Mouse (Mus musculus) granulocyte monocyte progenitor cell, adult 5-6 weeks (primary cell): ENCODE results near the gene Smurf2. TPM values are rescaled to one million over a fixed set of nuclear protein-coding genes. Genes with fewer than 3 reads are reported as not detected.

Source experiments
- ATAC-seq: replicated peaks from 2 replicates; pipeline ENCODE4 v1.8.0; 2016; ENCODE audit warnings: mild to moderate bottlenecking, moderate TSS enrichment, inconsistent platforms; ENCODE audit not compliant: poor library complexity, severe bottlenecking
- total RNA-seq, 2 experiments: library from RNA; stranded (forward) in 1 of 2; stranded (reverse) in 1 of 2; fragments of 200-712, 200-1000 nt in 1 of 2; fragments of >200 nt in 1 of 2; fragmentation: Nextera tagmentation in 1 of 2; gene quantifications; 2 replicates each; pipeline ENCODE4 v1.2.3; 2014 to 2017

The Smurf2 gene
- total RNA-seq (2014; fragmentation: Nextera tagmentation): 18.2 and 23.2 TPM in 2 replicates
- 34.8 and 43.4 TPM in 2 replicates for total RNA-seq (2017)

DNA sequence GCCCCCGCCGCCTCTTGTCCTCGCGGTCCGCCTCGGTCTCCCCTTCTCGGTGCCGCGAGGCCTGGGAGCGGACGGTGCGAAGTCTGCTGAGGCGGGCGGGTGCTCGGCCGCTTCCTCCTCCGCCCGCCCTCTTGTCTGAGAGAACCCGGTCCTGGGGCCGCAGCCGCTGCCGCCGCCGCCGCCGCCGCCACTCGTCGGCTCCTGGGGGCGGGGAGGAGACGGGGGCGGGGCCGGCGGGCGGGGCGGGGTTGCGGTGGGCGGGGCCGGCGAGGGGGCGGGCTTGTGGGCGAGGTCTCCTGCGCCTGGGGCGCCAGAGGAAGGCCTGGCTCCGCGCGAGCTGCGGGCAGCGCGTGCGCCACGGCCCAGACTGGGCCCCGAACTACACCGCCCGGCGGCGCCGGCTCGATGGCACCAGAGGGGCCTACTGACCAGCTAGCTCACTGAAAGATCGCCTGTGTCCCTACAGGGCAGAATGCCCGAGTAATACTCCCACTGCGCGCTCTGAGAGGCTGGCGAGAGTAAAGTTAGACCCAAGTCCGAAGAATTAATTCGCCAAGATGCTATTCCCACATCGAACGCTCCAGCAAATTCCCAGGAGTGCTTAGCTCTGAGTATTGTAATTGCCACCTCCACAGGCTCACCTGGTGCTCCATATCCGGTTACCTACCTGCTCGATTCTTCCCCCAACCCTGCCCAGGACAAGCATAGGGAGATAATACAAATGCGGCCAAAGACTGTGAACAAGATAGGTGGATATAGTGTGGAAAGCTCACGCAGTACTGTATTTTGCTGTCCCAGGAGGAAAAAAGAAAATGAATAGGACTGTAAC, at the start of gene Smurf2:
Gene Smurf2 (minus strand): TSS at position 165 of the 829 bp plus-strand sequence.
- ATAC-seq: peak; percentile 91

DNA sequence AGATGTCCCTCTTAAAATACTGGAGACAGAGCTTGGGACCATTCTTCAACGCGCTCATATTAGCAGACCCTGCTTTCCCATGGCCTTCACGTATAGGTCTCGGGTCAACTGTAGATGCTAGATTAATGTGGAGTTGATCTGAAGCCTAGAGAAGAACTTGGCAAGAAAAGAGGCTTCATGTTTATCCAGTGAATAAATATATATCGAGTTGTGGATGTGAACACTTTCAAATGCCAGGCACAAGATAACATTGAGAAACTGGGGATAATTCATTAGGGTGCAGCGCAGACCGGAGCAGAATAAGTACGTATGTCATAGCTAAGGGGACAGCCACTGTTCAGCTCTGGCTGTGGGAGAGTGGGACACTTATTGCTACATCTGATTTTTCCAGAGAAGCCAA, 49.3 kb upstream of the Smurf2 start:
- no peak for ATAC-seq

DNA sequence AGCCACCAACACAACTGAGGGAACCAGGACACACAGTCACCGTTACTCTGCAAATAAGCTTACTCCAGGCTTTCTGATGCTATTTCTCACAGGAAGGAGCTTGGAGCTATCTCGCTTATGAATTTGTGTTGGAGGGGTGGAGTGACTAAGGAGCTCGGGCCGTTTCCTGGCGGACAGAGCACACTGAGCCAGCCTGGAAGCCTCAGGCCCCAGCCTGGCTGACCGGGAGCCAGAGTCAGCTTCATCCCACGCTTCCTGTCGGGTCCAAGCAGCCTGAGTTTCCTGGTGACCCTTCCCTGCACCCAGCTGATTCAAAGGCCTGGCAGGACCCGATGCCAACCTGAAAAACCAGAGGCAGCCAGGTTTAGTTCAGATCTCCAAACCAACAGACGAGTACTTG, 47.1 kb upstream of the Smurf2 start:
- no peak for ATAC-seq

DNA sequence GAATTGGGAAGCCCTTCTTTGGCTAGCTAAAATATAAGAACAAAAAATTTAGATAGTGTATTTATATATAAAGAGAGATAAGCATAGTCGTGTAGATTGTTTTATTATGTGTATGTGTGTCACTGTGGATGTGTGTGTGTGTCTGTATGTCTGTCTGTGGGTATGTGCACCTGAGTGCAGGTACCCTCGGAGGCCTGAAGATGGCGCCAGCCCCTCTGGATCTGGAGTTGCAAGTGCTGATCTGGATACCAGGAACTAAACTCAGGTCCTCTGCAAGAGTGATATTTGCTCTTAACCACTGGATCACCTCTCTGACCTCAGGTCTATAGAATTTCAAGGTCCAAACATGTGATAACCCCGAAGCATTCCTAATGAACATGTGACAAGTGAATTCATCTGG, 45.4 kb upstream of the Smurf2 start:
- ATAC-seq: no peak

DNA sequence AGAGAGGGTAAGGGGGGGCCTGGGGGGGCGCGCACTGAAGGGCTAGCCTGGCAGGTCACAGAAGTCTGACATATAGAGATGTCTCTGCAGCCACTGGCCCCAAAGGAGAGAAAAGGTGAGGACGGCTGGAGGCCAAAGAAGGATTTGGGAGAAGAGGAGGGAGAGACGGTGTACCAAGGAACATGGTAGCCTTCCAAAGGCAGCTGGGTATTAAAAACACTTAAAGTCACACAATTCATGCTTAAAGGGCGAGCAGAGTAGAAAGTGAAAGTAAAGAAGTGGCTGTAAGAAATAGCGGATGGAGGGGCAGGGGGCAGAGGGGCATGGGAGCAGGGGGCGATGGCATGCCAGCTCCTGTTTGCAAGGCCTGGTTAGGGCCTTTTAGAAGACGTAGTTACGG, 41.8 kb upstream of the Smurf2 start:
- no peak for ATAC-seq

DNA sequence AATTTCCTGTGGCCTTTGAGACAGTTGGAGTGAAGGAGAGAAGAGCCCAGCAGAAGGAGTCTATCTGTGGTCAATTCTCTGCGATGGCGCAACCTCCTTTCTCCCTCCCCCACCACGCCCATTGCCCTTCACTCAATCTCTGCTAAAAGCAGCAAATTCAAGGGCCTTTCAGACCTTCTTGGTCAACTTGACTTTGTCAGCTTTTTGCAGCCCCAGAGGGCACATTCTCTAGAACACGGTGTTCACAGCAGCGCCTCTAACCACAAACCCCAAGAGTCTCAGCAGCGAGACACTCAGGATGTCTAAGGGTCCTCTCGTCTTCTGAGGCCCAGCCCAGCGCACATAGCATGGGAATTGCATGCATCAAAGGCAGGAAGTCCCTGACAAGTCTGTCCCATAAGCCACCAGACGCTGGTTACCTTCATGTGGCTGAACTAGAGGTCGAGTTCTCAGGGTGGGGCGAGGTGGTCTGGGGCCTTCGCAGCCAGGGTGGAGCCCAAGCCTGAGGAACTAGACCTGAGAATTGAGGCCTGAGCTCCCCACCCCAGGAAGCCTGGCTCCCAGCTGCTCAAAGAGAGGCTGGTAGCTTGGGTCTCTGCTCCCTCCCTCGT, 41.1 kb upstream of the Smurf2 start:
- ATAC-seq: peak; percentile 86

DNA sequence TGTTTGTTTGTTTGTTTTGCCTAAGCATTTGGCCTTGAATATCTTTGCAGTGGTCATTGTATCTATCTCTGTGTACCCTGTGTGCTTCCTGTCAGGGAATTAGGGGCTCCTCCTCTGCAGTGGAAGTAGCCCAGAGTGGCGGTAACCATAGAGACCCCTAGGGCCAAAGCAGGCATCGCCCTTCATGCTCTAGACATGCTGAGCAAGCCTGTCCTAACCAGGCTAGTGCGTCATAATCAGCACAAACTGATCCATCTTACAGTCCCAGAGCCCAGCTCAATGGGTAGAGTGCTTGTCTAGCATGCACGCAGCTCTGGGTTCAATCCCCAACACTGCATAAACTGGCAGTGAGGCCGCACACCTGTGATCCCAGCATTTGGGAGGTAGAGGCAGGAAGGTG, 38.6 kb upstream of the Smurf2 start:
- ATAC-seq: no peak

DNA sequence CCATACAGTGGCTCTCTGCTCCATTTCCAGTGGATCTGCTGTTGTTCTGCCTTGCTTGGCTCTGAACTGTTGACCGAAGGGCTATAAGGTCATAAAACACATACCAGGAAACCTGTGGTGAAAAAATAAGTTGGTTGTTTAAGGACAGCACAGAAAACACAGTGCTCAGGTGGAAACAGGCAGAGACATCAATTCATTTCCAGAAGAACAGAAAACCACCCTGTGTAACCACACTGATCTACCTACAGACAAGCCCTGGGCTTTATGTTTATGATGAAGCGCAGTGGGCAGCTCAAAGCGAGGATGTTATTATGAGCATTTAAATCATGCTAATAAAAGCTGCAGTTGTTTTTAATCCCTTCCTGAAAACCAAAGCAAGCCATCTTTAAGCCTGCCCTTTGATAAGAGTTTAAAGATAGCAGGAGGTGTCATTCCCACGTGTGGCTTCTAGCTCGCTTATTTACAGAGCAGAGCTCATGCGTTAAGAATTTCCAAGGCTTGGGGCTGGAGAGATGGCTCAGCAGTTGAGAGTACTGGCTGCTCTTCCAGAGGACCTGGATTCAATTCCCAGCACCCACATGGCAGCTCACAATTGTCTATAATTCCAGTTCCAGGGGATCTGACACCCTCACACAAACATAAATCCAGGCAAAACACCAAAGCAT, 38.0 kb upstream of the Smurf2 start:
- no peak for ATAC-seq

DNA sequence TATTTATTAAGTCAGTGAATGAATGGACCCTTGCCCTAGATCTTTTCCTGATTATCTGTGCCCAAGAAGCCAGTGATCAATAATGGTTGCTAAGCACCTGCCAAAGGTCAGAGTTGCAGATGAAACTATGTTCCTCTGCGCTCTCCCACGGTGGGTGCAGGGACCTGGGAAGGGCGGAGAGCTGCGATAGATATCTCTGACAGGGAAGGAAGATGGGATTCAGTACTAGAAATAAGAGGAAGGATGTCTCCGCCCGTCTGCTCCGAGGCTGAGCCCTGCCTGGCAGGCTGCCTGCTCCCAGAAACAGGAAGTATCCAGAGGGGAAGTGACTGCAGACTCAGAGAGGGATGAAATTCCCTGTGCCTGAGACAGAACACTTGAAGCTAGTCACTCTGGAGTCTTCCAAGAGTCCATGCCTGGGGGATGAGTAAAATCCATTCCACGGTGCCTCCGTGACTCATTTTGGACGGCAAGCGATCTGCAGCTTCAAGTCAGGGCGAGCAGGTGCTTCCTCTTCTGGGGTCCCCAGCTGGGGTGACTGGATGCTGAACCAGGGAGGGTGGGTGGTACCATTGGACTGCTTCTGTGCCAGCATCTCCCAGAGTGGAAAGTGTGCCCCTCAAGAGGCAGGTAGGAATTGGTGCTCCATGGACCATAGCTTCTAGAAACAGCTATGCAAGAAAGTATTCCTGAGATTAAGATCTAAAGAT, 36.9 kb upstream of the Smurf2 start:
- ATAC-seq: peak; percentile 75

DNA sequence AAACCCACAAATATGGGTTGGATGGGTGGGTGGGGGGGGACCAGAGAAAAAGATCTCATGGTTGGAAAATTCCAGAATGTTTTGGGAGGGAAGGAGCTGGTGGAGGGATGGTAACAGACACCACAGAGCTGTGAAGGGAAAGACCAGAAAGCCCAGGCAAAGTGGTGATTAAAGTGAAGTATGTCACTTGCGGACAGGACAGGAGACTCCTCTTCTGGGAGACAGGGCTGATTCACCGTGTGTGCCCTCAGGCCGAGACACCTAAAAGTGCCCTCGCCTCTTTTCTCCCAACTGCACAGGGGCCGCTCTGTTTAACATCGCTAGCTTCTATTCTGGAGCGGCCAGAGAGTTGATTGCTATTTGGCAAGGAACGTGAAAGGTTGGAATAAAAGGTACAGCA, 34.1 kb upstream of the Smurf2 start:
- ATAC-seq: no peak

DNA sequence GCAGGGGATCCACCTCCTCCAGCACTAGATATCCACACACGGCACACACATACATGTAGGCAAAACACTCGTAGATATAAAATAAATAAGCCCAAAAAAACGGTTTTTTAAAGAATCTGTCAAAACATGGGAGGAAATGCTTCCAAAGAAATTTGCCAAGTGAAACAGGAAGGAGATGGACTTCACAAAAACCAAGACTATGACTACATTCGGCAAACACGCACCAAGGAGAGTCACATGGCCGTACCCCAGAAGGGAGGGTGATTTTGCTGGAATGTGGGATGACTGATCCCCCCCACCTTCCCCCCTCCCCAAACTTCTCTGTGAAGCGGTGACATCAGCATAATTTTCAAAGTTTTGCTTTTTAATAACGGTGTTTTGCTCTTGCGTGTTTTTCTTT, 33.6 kb upstream of the Smurf2 start:
- ATAC-seq: no peak

DNA sequence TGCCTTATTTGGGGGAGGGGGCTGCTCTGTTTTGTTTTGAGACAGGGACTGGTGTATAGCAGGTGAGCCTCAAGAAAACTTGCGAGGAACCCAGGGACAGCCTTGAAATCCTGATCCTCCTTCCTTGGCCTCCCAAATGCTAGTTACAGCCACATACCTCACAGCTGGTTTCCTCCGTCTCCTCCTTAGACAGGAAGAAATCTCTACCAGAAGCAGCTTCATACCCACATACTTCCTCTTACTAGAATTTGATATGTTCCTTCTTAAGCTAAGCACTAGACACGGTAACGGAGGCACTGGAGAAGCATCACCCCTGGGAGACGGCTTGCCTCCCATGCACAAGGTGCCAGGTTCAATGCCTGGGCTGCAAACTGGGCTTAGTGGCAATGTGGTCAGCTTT, 16.8 kb upstream of the Smurf2 start:
- ATAC-seq: peak; percentile 86

DNA sequence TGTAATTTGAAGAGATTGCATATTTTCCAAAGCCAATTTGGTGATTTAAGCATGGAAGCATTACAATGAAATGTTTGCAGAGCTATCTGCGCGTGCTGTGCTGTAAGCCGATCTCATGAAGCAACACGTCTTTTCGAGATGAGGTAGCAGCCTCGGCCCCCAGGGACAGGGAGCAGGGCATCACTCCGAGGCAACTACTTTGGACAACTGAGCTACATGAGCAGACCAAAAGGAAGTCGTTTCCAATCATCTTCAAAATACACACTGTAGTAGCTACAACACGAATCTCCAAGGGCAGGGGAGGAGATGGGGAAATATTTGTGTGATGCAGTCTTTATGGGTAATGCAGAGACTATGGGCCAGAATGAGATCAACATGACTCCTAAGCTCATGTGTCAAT, 9.9 kb upstream of the Smurf2 start:
- ATAC-seq: no peak

DNA sequence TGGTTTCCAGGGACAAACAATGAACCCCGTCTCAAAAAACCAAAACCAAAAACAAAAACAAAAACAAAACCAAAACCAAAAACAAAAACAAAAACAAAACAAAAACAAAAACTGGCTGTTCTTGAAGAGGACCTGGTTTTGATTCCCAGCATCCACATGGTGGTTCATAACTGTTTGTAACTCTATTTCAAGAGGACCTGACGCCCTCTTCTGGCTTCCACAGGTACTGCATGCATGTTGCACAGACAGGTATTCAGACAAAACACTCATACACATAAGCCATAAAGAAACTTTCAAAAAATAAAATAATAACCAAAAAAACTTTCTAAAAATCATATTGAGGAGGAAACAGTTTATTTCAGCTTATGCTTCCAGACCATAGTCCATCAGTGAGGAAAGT, 8.4 kb upstream of the Smurf2 start:
- no peak for ATAC-seq

DNA sequence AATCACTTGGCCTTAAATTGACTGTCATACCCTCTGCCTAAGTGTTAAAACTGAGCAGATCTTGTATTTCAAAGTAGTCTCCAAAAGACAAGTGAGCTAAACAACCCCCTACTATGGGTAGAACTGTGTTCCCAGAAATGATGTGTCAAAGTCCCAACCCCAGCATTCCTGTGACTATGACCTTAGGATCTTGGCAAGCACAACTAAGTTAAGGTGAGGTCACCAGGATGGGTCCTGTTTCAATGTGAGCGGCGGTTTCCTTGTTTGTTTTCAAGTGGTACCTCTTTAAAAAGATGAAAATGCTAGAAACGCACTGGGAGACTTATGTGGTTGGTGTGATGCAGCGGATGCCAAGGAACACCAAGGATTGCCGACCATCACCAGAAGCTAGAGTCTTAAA, 7.4 kb upstream of the Smurf2 start:
- no peak for ATAC-seq

DNA sequence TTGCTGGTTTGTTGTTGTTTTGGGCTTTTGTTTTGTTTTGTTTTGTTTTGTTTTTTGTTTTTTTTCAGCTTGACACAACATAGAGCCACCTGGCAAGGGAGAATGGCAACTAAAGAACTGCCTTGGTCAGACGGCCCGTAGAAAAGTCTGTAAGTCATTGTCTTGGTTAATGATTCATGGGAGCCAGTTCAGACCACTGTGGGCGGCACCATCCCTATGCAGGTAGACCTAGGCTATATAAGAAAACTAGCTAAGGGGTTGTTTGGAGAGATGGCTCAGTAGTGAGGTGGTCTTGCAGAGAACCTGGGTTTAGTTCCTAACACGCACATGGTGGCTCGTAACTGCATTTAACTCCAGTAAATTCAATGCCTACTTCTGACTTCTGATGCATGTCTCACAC, 6.7 kb upstream of the Smurf2 start:
- ATAC-seq: no peak

DNA sequence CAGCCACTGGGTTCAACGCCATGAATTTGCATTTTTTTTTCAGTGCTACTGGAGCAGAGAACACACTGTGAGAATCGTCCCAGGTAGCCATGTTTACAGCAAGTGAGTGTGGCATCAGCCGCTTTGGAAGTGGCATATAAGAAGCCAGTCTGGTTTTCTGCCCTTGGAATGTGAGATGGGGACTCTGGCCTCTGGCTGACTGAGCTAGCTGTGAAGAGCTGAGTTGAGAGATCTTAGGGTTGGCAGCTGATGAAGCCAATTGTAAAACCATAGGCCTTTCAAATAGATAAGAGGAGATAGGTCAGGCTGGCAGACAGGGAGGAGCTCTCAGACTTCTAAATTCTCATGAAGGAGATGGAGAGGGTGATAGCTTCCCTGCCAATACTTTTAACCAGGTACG, 6.2 kb upstream of the Smurf2 start:
- no peak for ATAC-seq

DNA sequence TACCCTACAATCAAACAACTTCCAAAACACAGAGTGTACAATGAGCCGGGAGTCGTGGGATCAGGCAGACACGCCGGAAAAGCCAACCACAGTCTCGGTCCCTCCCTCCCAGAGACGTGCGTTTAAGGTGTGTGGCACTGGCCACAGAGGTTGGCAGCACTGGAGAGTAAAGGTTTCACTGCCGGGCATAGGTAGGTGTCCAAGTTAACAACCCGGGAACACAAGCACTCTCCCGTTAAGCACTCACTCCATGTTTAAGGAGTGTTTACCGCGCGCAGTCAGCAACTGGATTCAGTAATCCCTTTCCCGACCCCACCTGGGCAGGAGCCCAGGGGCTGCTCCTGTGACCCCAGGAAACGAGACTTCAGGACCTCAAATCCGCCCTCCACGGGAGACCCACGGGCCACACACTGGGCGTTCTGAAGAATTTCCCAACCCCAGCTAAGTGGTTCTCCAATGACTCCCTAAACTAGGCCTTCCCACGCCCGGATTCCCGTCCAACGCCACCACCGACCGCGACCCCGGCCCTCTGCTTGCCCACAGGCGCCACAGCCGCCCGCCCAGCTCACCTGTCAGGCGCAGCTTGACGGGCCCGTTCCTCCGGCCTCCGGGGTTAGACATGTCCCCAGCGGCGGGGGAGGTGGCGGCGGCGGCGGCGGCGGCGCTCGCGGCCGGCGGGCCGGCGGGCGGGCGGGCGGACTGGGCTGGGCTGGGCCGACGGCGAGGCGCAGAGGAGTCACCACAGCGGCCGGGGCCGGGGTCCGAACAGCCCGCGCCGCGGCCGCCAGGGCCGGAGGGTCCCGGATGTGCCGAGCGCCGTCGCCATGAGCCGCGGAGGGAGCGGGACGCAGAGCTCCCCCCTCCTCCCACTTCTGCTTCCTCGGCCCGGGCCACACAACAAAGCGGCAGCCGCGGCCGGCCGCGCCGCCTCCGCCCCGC, 634 bp downstream of the Smurf2 start:
- peak; percentile 68 for ATAC-seq

DNA sequence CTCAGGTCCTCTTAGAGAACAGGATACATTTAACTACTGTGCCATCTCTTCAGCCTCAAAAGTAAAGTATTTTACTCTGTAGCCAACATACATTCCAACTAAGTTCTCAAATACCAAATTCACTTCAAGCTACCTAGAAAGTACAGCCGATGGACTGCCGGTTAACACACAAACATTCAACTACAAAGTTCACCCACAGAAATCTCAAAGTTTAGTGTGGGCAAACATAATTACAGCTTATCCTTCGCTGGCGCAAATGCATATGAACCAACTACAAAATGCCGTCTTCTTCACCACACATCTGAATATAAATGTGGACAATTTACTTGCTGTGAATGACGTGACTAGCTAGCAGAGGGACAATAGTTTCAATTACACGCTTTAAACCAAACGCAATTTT, 1.6 kb downstream of the Smurf2 start:
- ATAC-seq: no peak

DNA sequence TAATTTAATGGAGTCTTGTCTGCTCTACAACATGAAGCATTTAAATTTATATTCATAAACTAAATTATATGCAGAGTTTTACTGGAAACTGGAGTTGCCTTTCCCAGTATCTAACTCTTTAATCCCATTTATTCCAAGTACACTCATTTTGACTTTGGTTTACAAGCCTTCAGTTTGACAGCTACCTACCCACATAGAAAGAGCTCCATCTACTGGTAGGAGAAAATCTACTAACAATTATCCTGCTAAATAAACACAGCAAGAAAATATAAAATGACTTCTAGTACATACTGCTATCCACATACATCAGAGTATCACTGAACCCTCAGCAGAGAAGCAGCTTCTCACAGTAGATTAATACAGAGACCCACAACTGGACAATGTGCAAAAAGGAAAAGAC, 9.3 kb downstream of the Smurf2 start:
- ATAC-seq: no peak
